Mouse (Mus musculus): ENCODE measurements around the gene C1qtnf1. TPM values are rescaled to one million over a fixed set of nuclear protein-coding genes. Genes with fewer than 3 reads are reported as not detected.

C1qtnf1 gene
- polyA plus RNA-seq, 1 experiment: 1.8 TPM

- TF ChIP-seq CTCF (IDR thresholded peaks at IDR 0.05; ENCODE audit: control insufficient read depth, insufficient read depth, low read length) (no peak), POLR2A (IDR thresholded peaks at IDR 0.05; ENCODE audit: borderline replicate concordance, control insufficient read depth, low read depth, low read length) (no peak)
- no peak overlapping the region for H3K27ac ChIP-seq (ENCODE audit: control insufficient read depth, insufficient read depth, low read depth, low read length, poor library complexity)
- WGBS: 83% methylated on average over 12 of the region's 12 CpGs
- H3K4me3 ChIP-seq (replicated peaks; ENCODE audit: control insufficient read depth, low read depth, low read length): no peak overlapping the region
- H3K4me1 ChIP-seq (ENCODE audit: control insufficient read depth, insufficient read depth, low read length): no peaks in the 10 kb centered on the region; the same call in 1 of the 2 replicates
Observed at GRCm38 (mm10) chr11:118479776-118480175, 51.8 kb downstream of the C1qtnf1 start.

- 97% methylated on average over 11 of the region's 11 CpGs for WGBS
- no peak overlapping the region for H3K4me3 ChIP-seq (replicated peaks; ENCODE audit: control insufficient read depth, low read depth, low read length)
- H3K27ac ChIP-seq (ENCODE audit: control insufficient read depth, insufficient read depth, low read depth, low read length, poor library complexity): no peak overlapping the region
- TF ChIP-seq CTCF (IDR thresholded peaks at IDR 0.05; ENCODE audit: control insufficient read depth, insufficient read depth, low read length) (no peak), POLR2A (IDR thresholded peaks at IDR 0.05; ENCODE audit: borderline replicate concordance, control insufficient read depth, low read depth, low read length) (no peak)
- H3K4me1 ChIP-seq (ENCODE audit: control insufficient read depth, insufficient read depth, low read length): no peaks in the 10 kb centered on the region; the same call in 1 of the 2 replicates
Observed at GRCm38 (mm10) chr11:118481231-118481630, 53.2 kb downstream of the C1qtnf1 start.

- Histone ChIP-seq H3K4me3 (replicated peaks; ENCODE audit: control insufficient read depth, low read depth, low read length) (no peak overlapping the region), H3K4me1 (ENCODE audit: control insufficient read depth, insufficient read depth, low read length) (no peaks in the 10 kb centered on the region; the same call in 1 of the 2 replicates), H3K27ac (ENCODE audit: control insufficient read depth, insufficient read depth, low read depth, low read length, poor library complexity) (no peak overlapping the region)
- no peak; the same call in 1 of the 2 replicates for TF ChIP-seq CTCF (IDR thresholded peaks at IDR 0.05; ENCODE audit: control insufficient read depth, insufficient read depth, low read length)
- 94% methylated on average over 14 of the region's 14 CpGs for WGBS
Observed at GRCm38 (mm10) chr11:118481751-118482150, 53.7 kb downstream of the C1qtnf1 start.

GRCm38 (mm10) chr11:118484169-118484568 is 56.2 kb downstream of the C1qtnf1 start:
- 92% methylated on average over 8 of the region's 8 CpGs for WGBS
- no peak for TF ChIP-seq POLR2A (IDR thresholded peaks at IDR 0.05; ENCODE audit: borderline replicate concordance, control insufficient read depth, low read depth, low read length)
- TF ChIP-seq CTCF (IDR thresholded peaks at IDR 0.05; ENCODE audit: control insufficient read depth, insufficient read depth, low read length): no peak

GRCm38 (mm10) chr11:118485338-118485737 is 57.3 kb downstream of the C1qtnf1 start:
- H3K4me1 ChIP-seq (ENCODE audit: control insufficient read depth, insufficient read depth, low read length): no peaks in the 10 kb centered on the region
- H3K27ac ChIP-seq (ENCODE audit: control insufficient read depth, insufficient read depth, low read depth, low read length, poor library complexity): no peak overlapping the region
- no peak overlapping the region for H3K4me3 ChIP-seq (replicated peaks; ENCODE audit: control insufficient read depth, low read depth, low read length)
- no peak for TF ChIP-seq POLR2A (IDR thresholded peaks at IDR 0.05; ENCODE audit: borderline replicate concordance, control insufficient read depth, low read depth, low read length)
- no peak for TF ChIP-seq CTCF (IDR thresholded peaks at IDR 0.05; ENCODE audit: control insufficient read depth, insufficient read depth, low read length)
- 84% methylated on average over 11 of the region's 11 CpGs for WGBS

More at GRCm38 (mm10) chr11:118484169-118484568, 56.2 kb downstream of the C1qtnf1 start:
- Histone ChIP-seq H3K4me1 (ENCODE audit: control insufficient read depth, insufficient read depth, low read length) (no peaks in the 10 kb centered on the region), H3K4me3 (replicated peaks; ENCODE audit: control insufficient read depth, low read depth, low read length) (no peak overlapping the region), H3K27ac (ENCODE audit: control insufficient read depth, insufficient read depth, low read depth, low read length, poor library complexity) (no peak overlapping the region)

- no peak for TF ChIP-seq CTCF (IDR thresholded peaks at IDR 0.05; ENCODE audit: control insufficient read depth, insufficient read depth, low read length)
- no peak for TF ChIP-seq POLR2A (IDR thresholded peaks at IDR 0.05; ENCODE audit: borderline replicate concordance, control insufficient read depth, low read depth, low read length)
Observed at GRCm38 (mm10) chr11:118485780-118486179, 57.8 kb downstream of the C1qtnf1 start.

GRCm38 (mm10) chr11:118486281-118486680 is 58.3 kb downstream of the C1qtnf1 start:
- no peak overlapping the region for H3K4me3 ChIP-seq (replicated peaks; ENCODE audit: control insufficient read depth, low read depth, low read length)
- no peaks in the 10 kb centered on the region for H3K4me1 ChIP-seq (ENCODE audit: control insufficient read depth, insufficient read depth, low read length)
- H3K27ac ChIP-seq (ENCODE audit: control insufficient read depth, insufficient read depth, low read depth, low read length, poor library complexity): no peak overlapping the region
- 92% methylated on average over 6 of the region's 6 CpGs for WGBS
- TF ChIP-seq POLR2A (IDR thresholded peaks at IDR 0.05; ENCODE audit: borderline replicate concordance, control insufficient read depth, low read depth, low read length) (no peak), CTCF (IDR thresholded peaks at IDR 0.05; ENCODE audit: control insufficient read depth, insufficient read depth, low read length) (no peak)

More at GRCm38 (mm10) chr11:118485780-118486179, 57.8 kb downstream of the C1qtnf1 start:
- H3K4me3 ChIP-seq (replicated peaks; ENCODE audit: control insufficient read depth, low read depth, low read length): no peak overlapping the region
- 90% methylated on average over 3 of the region's 3 CpGs for WGBS
- H3K27ac ChIP-seq (ENCODE audit: control insufficient read depth, insufficient read depth, low read depth, low read length, poor library complexity): no peak overlapping the region
- no peaks in the 10 kb centered on the region for H3K4me1 ChIP-seq (ENCODE audit: control insufficient read depth, insufficient read depth, low read length)

- H3K27ac ChIP-seq (ENCODE audit: control insufficient read depth, insufficient read depth, low read depth, low read length, poor library complexity): no peak overlapping the region
- no peaks in the 10 kb centered on the region for H3K4me1 ChIP-seq (ENCODE audit: control insufficient read depth, insufficient read depth, low read length)
- no peak for TF ChIP-seq CTCF (IDR thresholded peaks at IDR 0.05; ENCODE audit: control insufficient read depth, insufficient read depth, low read length)
- TF ChIP-seq POLR2A (IDR thresholded peaks at IDR 0.05; ENCODE audit: borderline replicate concordance, control insufficient read depth, low read depth, low read length): no peak
- no peak overlapping the region for H3K4me3 ChIP-seq (replicated peaks; ENCODE audit: control insufficient read depth, low read depth, low read length)
- 66% methylated on average over 29 of the region's 29 CpGs for WGBS
Observed at GRCm38 (mm10) chr11:118486881-118487772, 59.1 kb downstream of the C1qtnf1 start.

Measured in bone marrow, adult 2 months (tissue).